Mouse (Mus musculus) spleen, postnatal 14 days (tissue): Measurements from ENCODE around the gene Ttc21a.
"Not testable (repeated sequence)": the region's sequence is repeated elsewhere in the genome, so short reads cannot be mapped to it uniquely, and the experiment has no call there.

ENCODE experiments used
- DNase-seq, 2 experiments: peaks; one replicate each; pipeline ENCODE4 v3.0.0; 2021 to 2022; ENCODE audit warnings: low spot score in 2 of 2

Ttc21a gene

GRCm38 (mm10) chr9:119996080-119996479 is 58.7 kb downstream of the Ttc21a start:
- no peak for DNase-seq

- DNase-seq: no peak
Observed at GRCm38 (mm10) chr9:119998776-119999175, 61.4 kb downstream of the Ttc21a start.

- DNase-seq: no peak
Observed at GRCm38 (mm10) chr9:119999636-120000035, 62.2 kb downstream of the Ttc21a start.

- no peak for DNase-seq
Observed at GRCm38 (mm10) chr9:120000761-120001160, 63.4 kb downstream of the Ttc21a start.

GRCm38 (mm10) chr9:120001945-120002725 is 64.7 kb downstream of the Ttc21a start:
- DNase-seq: peak; percentile 38 to 45

- no peak for DNase-seq
Observed at GRCm38 (mm10) chr9:120002893-120003292, 65.5 kb downstream of the Ttc21a start.

GRCm38 (mm10) chr9:120005936-120006335 is 68.5 kb downstream of the Ttc21a start:
- DNase-seq: no peak

GRCm38 (mm10) chr9:120007833-120008232 is 70.4 kb downstream of the Ttc21a start:
- DNase-seq: no peak

- DNase-seq: no peak
Observed at GRCm38 (mm10) chr9:120009226-120009841, 71.9 kb downstream of the Ttc21a start.

- DNase-seq: no peak
Observed at GRCm38 (mm10) chr9:120009871-120010270, 72.5 kb downstream of the Ttc21a start.

GRCm38 (mm10) chr9:120010781-120011511 is 73.5 kb downstream of the Ttc21a start:
- peak; percentile 82 to 89 for DNase-seq

- peak in 1 of 2 experiments; percentile 21 for DNase-seq
Observed at GRCm38 (mm10) chr9:120011533-120011932, 74.1 kb downstream of the Ttc21a start.

- not testable (repeated sequence) for DNase-seq
Observed at GRCm38 (mm10) chr9:120012161-120012560, 74.8 kb downstream of the Ttc21a start.

GRCm38 (mm10) chr9:120012781-120013180 is 75.4 kb downstream of the Ttc21a start:
- no peak for DNase-seq

GRCm38 (mm10) chr9:120013251-120013820 is 75.9 kb downstream of the Ttc21a start:
- DNase-seq: no peak

GRCm38 (mm10) chr9:120014828-120015227 is 77.4 kb downstream of the Ttc21a start:
- DNase-seq: no peak

GRCm38 (mm10) chr9:120016956-120017355 is 79.5 kb downstream of the Ttc21a start:
- no peak for DNase-seq
